Mouse (Mus musculus): ENCODE data around the gene Zswim3. TPM values are rescaled to one million over a fixed set of nuclear protein-coding genes. Genes with fewer than 3 reads are reported as not detected.

Gene Zswim3
- polyA plus RNA-seq, 1 experiment from 2014 or later, result 7.9 TPM

GRCm38 (mm10) chr2:164784869-164785420, 20.0 kb upstream of the Zswim3 start:
- Histone ChIP-seq H3K4me3 (replicated peaks) (peak overlapping the region; percentile 68), H3K4me1 (peaks cover 21% of the 10 kb centered on the region; the same call in 1 of the 2 replicates), H3K27ac (peak overlapping the region; percentile 94), H3K4me2 (peak overlapping the region; percentile 84), H3K27me3 (replicated peaks) (no peaks in the 10 kb centered on the region), H3K36me3 (no peaks in the 10 kb centered on the region), H3K9me3 (no peaks in the 10 kb centered on the region), H3K9ac (peak overlapping the region; percentile 73; the same call in 1 of the 2 replicates)
- no peak for ATAC-seq (ENCODE audit: insufficient read depth, low FRiP score, low read depth)
- under 1% methylated on average over 7 of the region's 7 CpGs for WGBS

GRCm38 (mm10) chr2:164785481-164786387, 19.2 kb upstream of the Zswim3 start, which contains the start of gene Snx21:
Gene Snx21, plus strand, starts transcription at chr2:164785823.
- no peaks in the 10 kb centered on the region for H3K9me3 ChIP-seq
- peak within 1 kb of the TSS; percentile 94 for H3K27ac ChIP-seq
- H3K27me3 ChIP-seq (replicated peaks), result no peaks in the 10 kb centered on the region
- peak within 1 kb of the TSS; percentile 84 for H3K4me2 ChIP-seq
- H3K36me3 ChIP-seq, result no peaks in the 10 kb centered on the region
- peak within 1 kb of the TSS; percentile 68 for H3K4me3 ChIP-seq (replicated peaks)
- peak; percentile 94 for ATAC-seq (ENCODE audit: insufficient read depth, low FRiP score, low read depth)
- under 1% methylated on average over 75 of the region's 89 CpGs for WGBS
- peak within 1 kb of the TSS; percentile 73 for H3K9ac ChIP-seq
- peaks cover 21% of the 10 kb centered on the region; the same call in 1 of the 2 replicates for H3K4me1 ChIP-seq

GRCm38 (mm10) chr2:164786388-164786885, 18.5 kb upstream of the Zswim3 start:
- no peak for ATAC-seq (ENCODE audit: insufficient read depth, low FRiP score, low read depth)
- Histone ChIP-seq H3K27ac (peak overlapping the region; percentile 94), H3K27me3 (replicated peaks) (no peaks in the 10 kb centered on the region), H3K4me1 (peaks cover 21% of the 10 kb centered on the region; the same call in 1 of the 2 replicates), H3K4me3 (replicated peaks) (peak overlapping the region; percentile 68), H3K9me3 (no peaks in the 10 kb centered on the region), H3K4me2 (peak overlapping the region; percentile 84), H3K36me3 (no peaks in the 10 kb centered on the region), H3K9ac (peak overlapping the region; percentile 73)
- 10% methylated on average over 15 of the region's 15 CpGs for WGBS

GRCm38 (mm10) chr2:164787032-164787431, 17.9 kb upstream of the Zswim3 start:
- WGBS, result 79% methylated on average over 3 of the region's 3 CpGs
- H3K4me1 ChIP-seq, result peaks cover 21% of the 10 kb centered on the region; the same call in 1 of the 2 replicates
- H3K27me3 ChIP-seq (replicated peaks), result no peaks in the 10 kb centered on the region
- no peak for ATAC-seq (ENCODE audit: insufficient read depth, low FRiP score, low read depth)
- H3K27ac ChIP-seq, result 0 out of 2 replicates have a peak overlapping the region, but pooled peaks have one; percentile 6
- H3K9me3 ChIP-seq, result no peaks in the 10 kb centered on the region
- no peak overlapping the region for H3K9ac ChIP-seq
- H3K4me2 ChIP-seq, result peak overlapping the region; percentile 84
- peak overlapping the region; percentile 68; the same call in 1 of the 2 replicates for H3K4me3 ChIP-seq (replicated peaks)
- peaks cover 4% of the 10 kb centered on the region for H3K36me3 ChIP-seq

- Histone ChIP-seq H3K4me3 (replicated peaks) (no peak overlapping the region), H3K4me1 (peaks cover 21% of the 10 kb centered on the region; the same call in 1 of the 2 replicates), H3K4me2 (no peak overlapping the region), H3K27me3 (replicated peaks) (no peaks in the 10 kb centered on the region), H3K27ac (no peak overlapping the region), H3K9me3 (no peaks in the 10 kb centered on the region), H3K9ac (no peak overlapping the region), H3K36me3 (peaks cover 11% of the 10 kb centered on the region)
- 79% methylated on average over 10 of the region's 10 CpGs for whole genome bisulfite sequencing
- ATAC-seq (ENCODE audit: insufficient read depth, low FRiP score, low read depth), result no peak
These were observed 17.1 kb upstream of the Zswim3 start for GRCm38 (mm10) chr2:164787779-164788178.

- no peak for ATAC-seq (ENCODE audit: insufficient read depth, low FRiP score, low read depth)
- H3K27ac ChIP-seq, result no peak overlapping the region
- H3K9me3 ChIP-seq, result no peaks in the 10 kb centered on the region
- 59% methylated on average over 4 of the region's 4 CpGs for WGBS
- H3K9ac ChIP-seq, result no peak overlapping the region
- H3K4me2 ChIP-seq, result no peak overlapping the region
- H3K27me3 ChIP-seq (replicated peaks), result no peaks in the 10 kb centered on the region
- H3K36me3 ChIP-seq, result peaks cover 14% of the 10 kb centered on the region
- no peak overlapping the region for H3K4me3 ChIP-seq (replicated peaks)
- H3K4me1 ChIP-seq, result peaks cover 21% of the 10 kb centered on the region; the same call in 1 of the 2 replicates
These were observed 16.5 kb upstream of the Zswim3 start for GRCm38 (mm10) chr2:164788411-164788810.

- WGBS, result 65% methylated on average over 4 of the region's 4 CpGs
- no peak for ATAC-seq (ENCODE audit: insufficient read depth, low FRiP score, low read depth)
- no peak overlapping the region for H3K9ac ChIP-seq
- no peak overlapping the region for H3K4me3 ChIP-seq (replicated peaks)
- H3K27ac ChIP-seq, result no peak overlapping the region
- H3K4me2 ChIP-seq, result no peak overlapping the region
- peaks cover 18% of the 10 kb centered on the region for H3K4me1 ChIP-seq
- no peaks in the 10 kb centered on the region for H3K9me3 ChIP-seq
- H3K27me3 ChIP-seq (replicated peaks), result no peaks in the 10 kb centered on the region
- peaks cover 28% of the 10 kb centered on the region for H3K36me3 ChIP-seq
These were observed 14.4 kb upstream of the Zswim3 start for GRCm38 (mm10) chr2:164790451-164790850.

- Histone ChIP-seq H3K9ac (no peak overlapping the region), H3K4me3 (replicated peaks) (no peak overlapping the region), H3K36me3 (peaks cover 31% of the 10 kb centered on the region), H3K27ac (no peak overlapping the region), H3K4me2 (no peak overlapping the region), H3K4me1 (peaks cover 14% of the 10 kb centered on the region), H3K27me3 (replicated peaks) (no peaks in the 10 kb centered on the region), H3K9me3 (no peaks in the 10 kb centered on the region)
- no peak for ATAC-seq (ENCODE audit: insufficient read depth, low FRiP score, low read depth)
- 92% methylated on average over 18 of the region's 18 CpGs for WGBS
These were observed 13.0 kb upstream of the Zswim3 start for GRCm38 (mm10) chr2:164791841-164792261.

GRCm38 (mm10) chr2:164792400-164793190, 12.3 kb upstream of the Zswim3 start:
- Histone ChIP-seq H3K27ac (no peak overlapping the region), H3K9ac (no peak overlapping the region), H3K4me2 (no peak overlapping the region), H3K4me1 (peaks cover 9% of the 10 kb centered on the region), H3K36me3 (peaks cover 33% of the 10 kb centered on the region), H3K4me3 (replicated peaks) (no peak overlapping the region), H3K9me3 (no peaks in the 10 kb centered on the region), H3K27me3 (replicated peaks) (no peaks in the 10 kb centered on the region)
- ATAC-seq (ENCODE audit: insufficient read depth, low FRiP score, low read depth), result no peak
- WGBS, result 94% methylated on average over 12 of the region's 12 CpGs

GRCm38 (mm10) chr2:164793236-164793635, 11.7 kb upstream of the Zswim3 start:
- WGBS, result 63% methylated on average over 3 of the region's 3 CpGs
- Histone ChIP-seq H3K9me3 (no peaks in the 10 kb centered on the region), H3K27me3 (replicated peaks) (no peaks in the 10 kb centered on the region), H3K27ac (no peak overlapping the region), H3K9ac (no peak overlapping the region), H3K4me3 (replicated peaks) (no peak overlapping the region), H3K4me2 (no peak overlapping the region), H3K36me3 (peaks cover 37% of the 10 kb centered on the region), H3K4me1 (peaks cover 9% of the 10 kb centered on the region)
- no peak for ATAC-seq (ENCODE audit: insufficient read depth, low FRiP score, low read depth)

- Histone ChIP-seq H3K4me1 (peaks cover 4% of the 10 kb centered on the region; the same call in 1 of the 2 replicates), H3K4me2 (no peak overlapping the region), H3K27me3 (replicated peaks) (no peaks in the 10 kb centered on the region), H3K36me3 (peaks cover 39% of the 10 kb centered on the region), H3K9ac (no peak overlapping the region), H3K9me3 (no peaks in the 10 kb centered on the region), H3K4me3 (replicated peaks) (no peak overlapping the region), H3K27ac (no peak overlapping the region)
- whole genome bisulfite sequencing, result 92% methylated on average over 2 of the region's 2 CpGs
- ATAC-seq (ENCODE audit: insufficient read depth, low FRiP score, low read depth), result no peak
These were observed 11.1 kb upstream of the Zswim3 start for GRCm38 (mm10) chr2:164793772-164794171.
